Mouse (Mus musculus) right cerebral cortex, postnatal 10 days (tissue): Measurements from ENCODE around the gene A930017K11Rik.

Source experiments
- DNase-seq, 2 experiments: peaks; one replicate each; pipeline ENCODE4 v3.0.0; 2021; ENCODE audit warnings: low spot score in 2 of 2

The A930017K11Rik gene

DNA sequence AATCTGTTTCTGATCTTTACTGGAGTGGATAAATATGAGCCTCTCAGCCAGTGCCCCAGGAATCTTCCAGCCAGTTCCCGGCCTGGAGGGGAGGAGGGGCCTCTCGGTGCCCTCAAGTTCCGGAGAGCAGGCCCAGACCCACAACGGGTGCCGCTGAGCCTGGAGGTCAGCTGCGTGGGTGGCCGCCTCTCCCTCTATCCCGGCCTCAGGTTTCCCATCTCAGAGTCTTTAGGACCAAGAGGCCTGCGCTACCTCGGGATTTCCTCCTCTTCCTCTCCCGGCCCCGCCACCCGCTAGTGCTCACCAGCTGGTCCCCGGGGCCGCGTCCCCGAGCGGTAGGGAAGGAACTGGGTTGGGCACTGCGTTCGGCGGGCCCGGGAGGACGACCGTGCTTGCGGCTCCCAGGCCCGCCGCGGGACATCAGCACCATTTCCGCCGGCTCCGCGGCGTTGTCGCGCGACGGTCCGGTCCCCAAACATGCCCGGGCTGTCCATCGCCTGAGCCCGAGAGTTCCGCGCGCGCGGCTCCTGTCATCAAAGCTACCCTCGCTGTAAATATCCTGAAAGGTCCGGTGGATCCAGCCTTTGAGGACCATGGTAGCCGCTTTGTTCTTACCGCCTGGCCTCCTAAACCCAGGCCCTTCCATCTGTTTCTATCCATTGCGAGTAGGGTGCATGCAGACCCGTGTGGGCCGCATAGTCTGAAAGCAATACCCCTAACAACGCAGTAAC lies 10.7 kb downstream of the A930017K11Rik start:
- DNase-seq: peak; percentile 81 to 89

GRCm38 (mm10) chr17:25934526-25934925 lies 17.8 kb downstream of the A930017K11Rik start:
- no peak for DNase-seq

GRCm38 (mm10) chr17:25925348-25925747 lies 27.0 kb downstream of the A930017K11Rik start:
- DNase-seq: peak; percentile 57 to 69

DNA sequence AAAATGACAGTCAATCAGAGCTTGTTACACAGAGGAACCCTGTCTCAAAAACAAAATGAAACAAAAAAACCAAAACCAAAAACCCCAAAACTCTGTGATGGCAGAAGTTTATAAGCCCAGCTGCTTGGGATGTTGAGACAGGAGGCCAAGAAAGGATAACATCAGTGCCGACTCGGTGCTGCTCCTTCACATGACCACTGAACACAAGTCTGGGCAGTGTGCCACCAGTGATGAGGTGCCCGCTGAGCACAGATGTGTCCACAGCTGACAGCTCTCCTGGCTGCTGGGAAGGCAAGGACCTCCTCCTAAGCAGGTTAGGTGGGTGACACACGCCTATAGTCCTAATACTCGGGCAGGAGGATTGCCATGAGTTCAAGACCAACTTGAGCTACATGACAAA lies 30.2 kb downstream of the A930017K11Rik start:
- peak in 1 of 2 experiments; percentile 54 for DNase-seq

DNA sequence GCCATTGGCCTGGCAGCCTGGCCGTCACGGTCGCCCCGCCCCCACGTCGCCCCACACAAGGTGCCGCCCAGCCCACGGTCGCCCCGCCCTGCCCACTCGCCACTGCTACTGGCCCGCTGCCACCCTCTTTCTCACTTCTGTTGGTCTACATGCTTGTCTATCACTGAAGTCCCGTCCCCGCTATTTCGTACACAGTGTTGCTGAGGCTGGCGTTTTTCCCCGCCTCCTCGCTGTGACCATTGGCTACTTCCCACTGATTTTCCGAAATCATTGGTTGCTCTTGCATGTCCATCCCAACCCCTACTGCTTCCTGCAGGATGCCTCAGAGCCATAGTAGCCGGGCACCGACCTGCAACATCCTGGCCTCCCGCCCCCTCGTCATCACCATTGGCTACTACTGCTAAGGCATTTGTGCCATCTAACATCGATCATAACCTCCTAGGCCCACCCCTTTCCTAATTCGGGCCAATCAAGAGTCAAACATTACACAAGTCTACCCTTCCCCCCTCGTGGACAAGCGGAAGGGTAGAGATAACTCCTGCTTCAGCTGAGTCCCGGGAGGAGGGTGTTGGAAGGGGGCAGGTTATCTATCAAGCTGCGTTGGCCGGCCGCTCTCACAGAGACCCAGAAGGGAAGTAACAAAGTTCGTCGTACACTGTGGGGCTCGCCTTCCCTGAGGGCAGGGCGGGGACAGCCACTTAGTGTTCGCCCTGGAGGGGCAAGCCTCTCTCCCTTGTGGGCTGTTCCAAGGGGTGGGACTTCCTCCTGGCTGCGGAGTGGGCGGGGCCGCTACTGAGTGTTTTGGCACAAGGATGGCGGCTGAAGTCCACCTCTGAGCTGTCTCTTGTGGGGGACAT lies 32.4 kb downstream of the A930017K11Rik start:
- peak; percentile 100 for DNase-seq

DNA sequence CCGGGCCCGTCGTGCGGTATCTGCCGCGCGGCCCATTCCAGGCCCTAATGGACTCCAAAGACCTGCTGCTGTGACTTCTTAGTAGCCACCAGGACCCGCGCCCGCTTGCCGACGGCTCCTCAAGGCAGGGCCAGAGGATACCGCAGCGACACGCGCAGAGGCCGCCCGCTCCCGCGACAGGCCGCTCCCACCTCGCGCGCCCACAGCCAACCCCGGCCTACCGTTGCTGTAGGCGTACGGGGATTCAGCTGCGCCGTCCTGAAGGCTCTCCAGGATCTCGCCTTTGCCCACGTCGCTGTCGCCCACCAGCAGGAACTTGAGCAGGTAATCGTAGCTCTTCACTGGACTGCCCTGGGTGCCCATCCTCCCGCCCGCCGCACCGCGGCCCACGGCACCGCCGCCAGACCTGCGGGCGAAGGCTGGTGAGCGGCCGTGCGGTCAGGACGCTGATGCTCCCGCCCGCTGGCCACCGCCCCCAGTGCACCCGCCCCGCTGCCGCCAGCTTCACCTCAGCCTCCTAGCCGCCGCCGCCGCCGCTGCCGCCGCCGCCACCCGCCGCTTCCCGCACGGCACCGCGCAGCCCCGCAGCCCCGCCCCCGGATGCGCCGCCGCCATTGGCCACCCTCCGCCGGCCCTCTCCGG lies 33.1 kb downstream of the A930017K11Rik start, which contains the start of gene Rab40c:
Gene Rab40c (minus strand): TSS at position 584 of the 642 bp plus-strand sequence.
- DNase-seq: peak; percentile 65 to 75

DNA sequence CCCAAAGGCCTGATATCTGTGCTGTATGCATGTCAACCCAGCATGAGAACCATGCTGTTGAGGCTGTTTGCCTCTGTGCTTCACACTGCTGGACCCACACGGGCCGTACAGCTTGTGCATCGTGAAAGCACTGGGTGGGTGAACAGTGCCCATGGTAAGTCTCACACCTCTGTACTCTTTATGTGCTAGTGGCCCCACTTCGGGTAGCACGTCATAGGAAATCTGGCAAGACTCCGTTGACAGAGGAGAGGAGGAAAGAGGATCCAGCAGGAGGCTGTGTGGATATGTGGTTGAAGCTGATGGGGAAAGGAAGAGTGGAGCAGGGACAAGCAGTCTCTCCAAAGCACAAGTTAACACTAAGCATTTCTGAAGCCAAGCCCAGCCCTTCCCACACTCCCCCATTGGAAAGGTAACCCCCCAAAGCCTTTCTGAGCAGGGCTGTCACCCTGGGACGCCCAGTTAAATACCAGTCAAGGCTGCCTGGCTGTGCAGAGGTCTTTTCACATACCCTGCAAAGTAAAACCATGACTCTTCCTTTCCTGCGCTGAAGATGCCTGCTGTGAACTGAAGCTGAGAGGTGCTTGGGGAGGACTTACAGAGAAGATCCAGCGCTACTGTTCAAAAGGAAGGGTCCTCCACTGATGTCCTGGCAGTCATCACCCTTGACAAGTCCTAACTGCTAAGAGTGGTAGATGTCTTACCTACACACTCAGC lies 34.2 kb downstream of the A930017K11Rik start:
- DNase-seq: no peak

DNA sequence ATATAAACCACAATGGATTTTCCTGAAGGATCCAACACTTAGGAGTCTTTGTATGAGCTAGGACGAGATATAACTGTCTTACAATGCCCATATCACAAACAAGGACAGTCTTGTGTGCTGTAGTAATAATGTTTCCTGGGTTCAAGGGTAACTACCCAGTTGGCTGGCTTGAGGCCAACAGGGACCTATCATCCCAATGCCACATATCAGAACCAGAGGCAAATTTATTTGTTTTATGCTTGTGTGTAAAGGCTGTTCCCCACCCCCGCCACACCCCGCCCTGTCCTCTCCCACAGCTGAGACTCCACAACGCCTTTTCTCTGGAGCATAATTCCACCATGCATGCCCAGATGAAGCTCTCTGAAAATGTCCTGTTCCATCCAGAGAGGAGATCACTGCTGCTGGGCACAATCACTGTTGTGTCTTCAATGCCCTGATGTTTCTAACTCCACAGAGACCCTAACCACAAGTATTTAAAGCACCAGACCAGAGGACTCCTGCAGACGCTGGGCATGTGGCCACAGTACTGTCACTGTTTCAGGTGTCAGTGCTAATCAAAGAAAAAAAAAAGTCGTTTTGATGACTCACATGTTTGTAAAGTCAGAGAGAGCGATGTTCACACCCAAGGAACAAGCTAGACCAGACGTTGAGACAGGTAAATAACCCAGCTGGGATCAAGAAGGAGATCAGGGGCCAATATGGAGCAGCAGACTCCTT lies 35.3 kb downstream of the A930017K11Rik start:
- DNase-seq: no peak

- DNase-seq: no peak
Measured at GRCm38 (mm10) chr17:25914295-25914694, 38.1 kb downstream of the A930017K11Rik start.

DNA sequence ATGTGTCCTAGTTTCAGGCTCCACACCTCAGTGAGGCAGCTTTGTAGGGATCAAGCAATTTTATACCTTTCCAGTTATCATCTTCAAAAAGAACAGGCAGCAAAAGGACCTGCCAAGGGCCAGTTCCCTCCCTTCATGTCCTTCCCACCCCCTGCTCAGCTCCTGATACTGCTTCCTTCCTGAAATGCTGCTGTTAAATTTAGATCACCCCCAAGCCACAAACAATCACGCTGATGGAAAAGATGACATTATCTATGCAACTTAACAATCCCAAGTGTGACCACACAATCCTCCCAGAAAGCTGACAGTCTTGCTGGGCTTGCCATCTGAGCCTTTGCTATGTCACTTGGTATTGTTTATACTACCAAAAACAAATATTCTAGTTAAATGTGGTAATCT lies 38.5 kb downstream of the A930017K11Rik start:
- DNase-seq: no peak

- DNase-seq: peak in 1 of 2 experiments; percentile 49
Measured at GRCm38 (mm10) chr17:25913186-25913876, 39.0 kb downstream of the A930017K11Rik start.

GRCm38 (mm10) chr17:25911816-25912215 lies 40.5 kb downstream of the A930017K11Rik start:
- DNase-seq: no peak

DNA sequence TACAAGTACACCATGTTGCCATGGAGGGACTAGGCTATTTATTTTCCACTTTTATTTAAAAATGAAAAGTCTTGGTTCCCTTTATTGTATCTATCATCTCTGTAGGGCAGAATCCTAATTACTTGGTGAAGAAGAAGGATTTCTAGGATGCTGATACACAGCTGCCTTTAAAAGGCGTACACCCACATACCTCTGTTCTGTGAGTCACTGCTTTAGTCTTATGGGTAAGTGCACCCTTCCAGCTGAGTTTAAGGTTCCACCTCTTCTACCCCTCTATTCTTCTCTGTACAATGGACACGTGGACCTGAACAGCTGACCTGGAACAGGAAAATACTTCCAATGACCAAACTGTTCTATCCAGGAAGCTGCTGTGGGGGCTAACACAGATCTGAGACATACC lies 44.7 kb downstream of the A930017K11Rik start:
- DNase-seq: no peak

DNA sequence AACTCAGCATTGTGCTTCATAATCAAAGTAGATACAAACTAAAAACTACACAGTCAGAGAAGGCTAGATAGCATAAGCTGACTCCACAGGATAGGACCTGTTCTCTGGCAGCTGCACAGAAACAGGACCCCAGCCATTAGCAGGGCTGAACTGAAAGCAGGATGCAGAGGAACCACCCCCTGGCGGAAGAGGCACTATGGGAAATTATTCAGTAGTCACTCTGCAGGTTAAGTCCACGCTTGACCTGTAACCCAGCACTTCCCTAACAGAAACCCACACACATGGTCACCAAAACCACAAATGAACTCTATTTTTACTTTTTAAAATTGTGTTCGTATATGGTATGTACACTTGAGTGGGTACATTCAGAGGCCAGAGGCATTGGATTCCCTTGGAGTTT lies 49.3 kb downstream of the A930017K11Rik start:
- no peak for DNase-seq

- DNase-seq: no peak
Measured at GRCm38 (mm10) chr17:25900193-25900592, 52.2 kb downstream of the A930017K11Rik start.
